Mouse (Mus musculus) hematopoietic stem cell, adult 5-6 weeks (primary cell): ENCODE results near the gene Ktn1. TPM values are rescaled to one million over a fixed set of nuclear protein-coding genes. Genes with fewer than 3 reads are reported as not detected.
A peak's percentile ranks its signal among the peaks of the same experiment; 100 is the strongest.

Experiments
- ATAC-seq, 2 experiments: fragments of 125-278 bp in 1 of 2; replicated peaks in 1 of 2; 2 replicates each; pipeline ENCODE4 v1.8.0; 2016 to 2017; ENCODE audit warnings: inconsistent platforms in 2 of 2, mild to moderate bottlenecking in 2 of 2, moderate number of reproducible peaks in 2 of 2, low read depth in 1 of 2, moderate TSS enrichment in 1 of 2; ENCODE audit not compliant: low FRiP score in 2 of 2, poor library complexity in 2 of 2, severe bottlenecking in 2 of 2, insufficient read depth in 1 of 2, low TSS enrichment in 1 of 2
- total RNA-seq: library from RNA; stranded (forward); fragments of 172-1452, 232-1000 nt; gene quantifications from 2 replicates; pipeline ENCODE4 v1.2.3, GENCODE M21; 2017

The Ktn1 gene
- total RNA-seq, 1 experiment from 2014 or later = 115 TPM

DNA sequence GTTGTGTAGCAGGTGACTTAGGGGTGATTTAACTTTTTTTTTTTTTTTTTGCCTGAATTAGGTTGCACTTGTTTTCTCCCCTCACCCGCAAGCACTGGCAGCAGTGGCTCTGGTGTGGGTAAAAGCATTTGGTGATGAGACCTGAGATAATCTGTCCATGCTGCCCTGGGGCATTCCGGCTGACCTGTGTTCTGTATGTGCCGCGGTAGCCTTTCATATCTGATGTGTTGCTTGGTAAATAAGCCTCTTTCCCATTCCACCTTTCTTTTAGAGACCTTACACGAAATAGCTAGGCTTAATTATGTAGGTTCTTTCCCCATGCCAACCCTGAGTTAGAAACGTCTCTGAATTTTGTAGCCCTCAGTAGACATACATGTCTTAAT, 2.1 kb downstream of the Ktn1 start:
- no peak for ATAC-seq

- ATAC-seq = no peak
Observed at GRCm38 (mm10) chr14:47651272-47651671, 3.0 kb downstream of the Ktn1 start.

DNA sequence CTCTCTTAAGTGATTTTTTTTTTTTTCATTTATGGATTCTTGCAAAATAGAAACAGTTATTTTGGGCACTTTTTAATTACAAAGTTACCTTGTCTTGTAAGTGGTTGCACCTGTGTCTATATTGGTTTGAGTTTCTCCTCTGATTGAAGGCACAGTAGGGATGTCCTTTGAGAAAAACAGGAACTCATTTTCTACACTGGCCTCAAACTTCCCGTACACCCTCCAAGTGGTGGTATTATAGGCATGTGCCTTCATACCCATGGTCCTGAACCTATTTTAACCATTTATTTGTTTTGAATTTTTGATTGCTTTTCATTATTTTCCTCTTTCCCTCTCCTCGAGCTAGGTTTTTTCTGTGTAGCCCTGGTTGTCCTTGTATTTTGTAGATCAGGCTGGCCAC, 7.2 kb downstream of the Ktn1 start:
- ATAC-seq = peak; percentile 84 to 88

- no peak for ATAC-seq
Observed at GRCm38 (mm10) chr14:47663844-47664469, 15.7 kb downstream of the Ktn1 start.

DNA sequence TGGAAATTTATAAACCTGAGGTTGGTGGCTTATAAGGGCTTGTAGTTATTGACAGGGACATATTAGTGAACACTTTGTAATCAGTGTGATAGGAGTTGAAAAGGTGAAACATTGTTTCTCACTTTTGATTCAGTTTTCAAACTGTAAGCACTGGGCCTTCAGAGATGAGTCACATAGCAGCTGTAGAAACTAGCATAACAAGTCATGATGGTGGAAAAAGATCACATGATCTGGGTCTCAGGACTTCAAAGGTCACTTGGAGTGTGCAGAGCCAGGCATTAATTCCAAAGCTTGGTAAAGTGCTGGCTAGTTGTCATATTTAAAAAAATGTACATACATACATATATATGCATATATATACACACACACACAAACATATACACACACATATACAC, 16.2 kb downstream of the Ktn1 start:
- no peak for ATAC-seq

DNA sequence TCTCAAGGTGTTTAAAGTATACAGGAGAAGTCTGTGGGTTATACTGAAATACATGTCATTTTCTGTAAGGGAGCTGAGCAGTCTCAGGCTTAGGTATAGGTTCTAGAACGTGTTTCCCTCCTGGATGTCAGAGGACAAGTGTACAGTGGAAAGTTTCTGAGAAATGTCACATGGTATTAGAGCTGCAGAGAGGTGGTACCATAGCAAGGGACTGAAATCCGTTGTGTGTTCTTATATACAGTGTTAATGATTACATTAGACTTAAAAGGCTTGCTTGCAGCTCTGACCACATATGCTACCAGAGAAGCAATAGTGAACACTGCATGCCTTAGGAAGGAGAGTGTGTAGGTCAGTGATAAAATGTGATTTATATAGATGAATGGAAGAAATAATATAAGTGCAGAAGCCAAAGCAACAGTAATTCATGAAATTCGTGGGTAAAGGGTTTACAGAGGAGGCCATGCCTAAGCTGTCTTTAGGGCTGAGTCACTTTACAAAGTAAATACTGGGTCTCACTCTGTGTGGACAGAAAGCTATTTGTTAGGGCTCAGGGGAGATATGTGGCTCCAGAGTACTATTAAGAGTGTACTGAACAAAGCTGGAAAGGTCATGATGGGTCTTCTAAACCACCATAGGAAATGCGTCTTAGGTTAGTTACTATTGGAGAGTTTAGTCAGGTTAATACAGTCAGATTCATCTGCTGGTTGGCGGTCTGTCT, 17.0 kb downstream of the Ktn1 start:
- no peak for ATAC-seq

- ATAC-seq = no peak
Observed at GRCm38 (mm10) chr14:47668096-47668495, 19.8 kb downstream of the Ktn1 start.

GRCm38 (mm10) chr14:47682886-47683285, 34.6 kb downstream of the Ktn1 start:
- no peak for ATAC-seq

DNA sequence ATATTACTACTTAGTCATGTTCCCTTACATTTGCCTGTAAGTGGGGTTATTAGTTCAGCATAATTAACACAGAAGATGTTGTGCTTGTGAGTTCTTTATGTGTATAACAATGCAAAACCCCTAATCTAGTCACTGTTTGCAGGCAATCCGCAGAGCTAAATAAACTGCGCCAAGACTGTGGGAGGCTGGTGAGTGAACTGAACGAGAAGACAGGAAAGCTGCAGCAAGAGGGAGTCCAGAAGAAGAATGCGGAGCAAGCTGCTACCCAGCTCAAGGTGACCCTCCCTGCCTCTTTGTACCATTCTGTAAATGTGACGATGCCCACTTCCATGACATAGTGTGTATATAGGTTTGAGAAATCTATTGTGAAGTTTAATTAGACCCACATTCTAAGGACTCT, 36.3 kb downstream of the Ktn1 start:
- ATAC-seq = no peak

GRCm38 (mm10) chr14:47699126-47699525, 50.9 kb downstream of the Ktn1 start:
- no peak for ATAC-seq

DNA sequence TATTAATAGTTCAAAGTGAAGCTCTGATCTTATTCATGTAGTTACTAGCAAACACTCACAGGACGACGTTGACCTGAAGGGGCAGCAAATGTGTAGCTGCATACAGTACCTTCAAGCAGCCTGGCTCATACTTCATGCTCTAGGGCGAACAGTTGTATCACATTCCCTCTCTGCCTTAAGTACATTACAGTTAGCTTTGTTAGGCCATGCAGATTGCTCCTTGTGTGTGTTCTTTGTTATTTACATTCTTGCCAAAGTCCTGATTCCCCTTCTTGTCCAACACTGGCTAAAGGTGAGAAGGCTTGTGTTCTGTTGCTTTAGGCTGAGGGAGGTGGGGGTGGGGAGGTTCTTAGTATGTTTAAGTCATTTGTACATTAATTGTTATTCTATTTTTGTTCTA, 61.3 kb downstream of the Ktn1 start:
- no peak for ATAC-seq

- ATAC-seq = no peak
Observed at GRCm38 (mm10) chr14:47715771-47716170, 67.5 kb downstream of the Ktn1 start.

- ATAC-seq = no peak
Observed at GRCm38 (mm10) chr14:47717916-47718606, 69.8 kb downstream of the Ktn1 start.

DNA sequence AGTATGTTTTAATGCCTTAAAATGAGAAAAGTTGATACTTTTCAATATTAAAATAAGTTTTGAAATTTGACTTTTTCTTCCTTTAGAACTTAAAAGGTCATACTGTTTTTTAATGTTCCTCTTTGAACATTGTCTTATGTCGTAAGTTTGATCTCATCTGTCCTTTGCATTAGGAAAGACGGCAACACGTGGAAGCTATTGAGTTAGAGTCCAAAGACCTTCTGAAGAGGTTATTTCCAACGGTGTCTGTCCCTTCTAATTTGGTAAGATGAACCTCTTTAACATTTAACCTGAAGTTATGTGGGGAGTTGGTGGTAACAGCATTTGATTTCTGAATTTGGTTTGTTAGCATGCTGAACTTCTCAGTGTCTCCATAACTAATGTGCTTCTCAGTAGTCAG, 71.8 kb downstream of the Ktn1 start:
- no peak for ATAC-seq

GRCm38 (mm10) chr14:47723035-47723434, 74.8 kb downstream of the Ktn1 start:
- ATAC-seq = no peak

- ATAC-seq = no peak
Observed at GRCm38 (mm10) chr14:47728594-47728993, 80.3 kb downstream of the Ktn1 start.

GRCm38 (mm10) chr14:47735354-47735753, 87.1 kb downstream of the Ktn1 start:
- no peak for ATAC-seq

- no peak for ATAC-seq
Observed at GRCm38 (mm10) chr14:47736471-47736870, 88.2 kb downstream of the Ktn1 start.
